Mouse (Mus musculus) left cerebral cortex, adult 11 months (tissue): ENCODE results near the gene Zfp385a.
"Not testable (repeated sequence)": the region's sequence is repeated elsewhere in the genome, so short reads cannot be mapped to it uniquely, and the experiment has no call there.

Experiments
- DNase-seq: peaks from one replicate; pipeline ENCODE4 v3.0.0; 2022; ENCODE audit warnings: low spot score

Zfp385a gene

DNA sequence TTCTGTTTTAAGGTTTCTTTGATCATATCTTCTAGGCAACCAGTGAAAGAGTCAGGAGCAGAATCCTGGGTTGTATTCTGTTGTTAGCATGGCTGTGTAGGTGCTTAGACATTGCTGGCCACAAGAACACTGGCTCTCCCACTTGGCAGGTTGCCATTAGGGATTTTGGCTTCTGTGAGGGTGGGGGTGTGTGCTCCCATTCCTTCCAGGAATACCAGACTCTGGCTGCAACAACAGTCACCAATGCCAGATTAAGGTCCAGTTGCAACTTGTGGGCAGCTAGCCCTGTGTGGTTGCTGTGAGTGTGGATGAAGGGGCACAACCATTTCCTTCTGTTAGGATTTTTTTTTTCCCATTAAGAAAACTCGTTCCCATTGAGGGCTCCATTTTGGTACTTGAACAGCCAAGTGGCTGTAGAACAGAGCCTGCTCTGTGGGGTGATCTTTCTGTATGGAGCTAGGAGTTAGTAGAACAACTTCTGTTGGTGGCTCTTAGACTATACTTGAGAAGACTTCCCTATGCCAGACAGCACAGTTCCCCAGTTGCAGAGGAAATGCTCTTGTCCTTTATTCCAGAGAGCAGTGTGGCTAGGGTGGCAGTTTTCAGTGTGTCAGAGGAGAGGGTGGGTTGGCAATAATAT, 54.0 kb downstream of the Zfp385a start:
- no peak for DNase-seq

DNA sequence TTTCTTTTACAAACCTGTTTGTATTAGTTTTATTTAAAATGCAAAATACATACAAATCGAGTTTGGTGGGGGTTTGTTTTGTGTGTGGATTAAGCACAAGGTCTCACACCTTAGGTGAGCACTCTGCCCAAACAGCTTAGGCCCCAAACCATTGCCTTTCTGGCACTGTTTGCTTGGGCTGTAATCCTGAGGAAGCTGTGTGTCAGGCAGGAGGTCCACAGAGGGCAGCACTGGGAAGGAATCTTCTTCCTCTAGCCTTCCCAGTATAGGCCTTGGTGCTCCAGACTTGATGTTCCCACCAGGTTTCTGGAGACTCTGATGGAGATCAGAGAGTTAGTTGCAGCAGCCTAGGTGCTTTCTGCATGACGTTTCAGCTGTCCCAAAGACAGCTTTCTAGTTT, 55.2 kb downstream of the Zfp385a start:
- DNase-seq: no peak

DNA sequence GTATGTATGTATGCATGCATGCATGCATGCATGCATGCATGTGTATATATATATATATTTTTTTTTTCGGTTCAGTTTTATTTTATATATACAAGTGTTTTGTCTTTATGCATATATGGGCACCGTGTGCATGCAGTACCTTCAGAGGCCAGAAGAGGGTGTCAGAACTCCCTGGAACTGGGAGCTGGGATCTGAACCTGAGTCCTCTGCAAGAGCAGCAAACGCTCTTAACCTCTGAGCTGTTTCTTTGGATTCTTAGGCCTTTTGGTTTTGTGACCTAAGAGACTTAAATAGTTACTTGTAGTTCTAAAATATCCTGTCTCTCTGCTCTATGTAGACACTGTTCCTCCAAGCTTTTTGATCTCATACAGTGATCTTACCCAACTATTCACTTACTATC, 55.8 kb downstream of the Zfp385a start:
- DNase-seq: no peak

DNA sequence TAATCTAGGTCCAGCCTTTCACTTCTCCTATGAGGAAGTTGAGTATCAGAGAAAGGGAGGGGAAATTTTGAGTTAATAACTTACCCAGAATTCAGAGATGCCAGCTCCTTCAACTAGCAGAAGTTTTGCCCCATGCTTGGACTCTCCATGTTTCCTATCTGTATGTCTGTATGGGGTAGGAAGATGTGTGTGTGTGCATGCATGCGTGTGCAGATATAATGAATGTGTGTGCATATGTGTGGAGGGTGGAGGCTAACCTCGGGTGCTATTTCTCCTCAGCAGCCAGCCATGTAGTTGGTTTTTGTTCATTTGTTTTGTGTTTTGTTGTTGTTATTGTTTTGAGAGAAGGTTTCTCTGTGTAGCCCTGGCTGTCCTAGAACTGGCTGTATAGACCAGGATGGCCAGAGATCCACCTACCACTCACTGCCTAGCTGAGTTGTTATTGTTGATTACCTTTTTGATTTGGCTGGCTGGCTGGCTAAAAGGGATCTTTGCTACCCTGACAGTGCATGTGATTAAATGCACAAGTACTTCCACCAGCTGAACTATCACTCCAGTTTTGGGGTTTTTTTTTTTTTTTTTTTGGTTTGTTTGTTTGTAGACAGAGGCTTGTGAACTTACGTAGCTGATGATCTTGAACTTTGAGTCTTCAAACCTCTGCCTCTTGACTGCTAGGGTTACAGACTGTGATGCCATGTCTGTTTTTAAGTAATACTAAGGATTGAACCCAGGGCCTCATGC, 58.3 kb downstream of the Zfp385a start:
- DNase-seq: no peak

DNA sequence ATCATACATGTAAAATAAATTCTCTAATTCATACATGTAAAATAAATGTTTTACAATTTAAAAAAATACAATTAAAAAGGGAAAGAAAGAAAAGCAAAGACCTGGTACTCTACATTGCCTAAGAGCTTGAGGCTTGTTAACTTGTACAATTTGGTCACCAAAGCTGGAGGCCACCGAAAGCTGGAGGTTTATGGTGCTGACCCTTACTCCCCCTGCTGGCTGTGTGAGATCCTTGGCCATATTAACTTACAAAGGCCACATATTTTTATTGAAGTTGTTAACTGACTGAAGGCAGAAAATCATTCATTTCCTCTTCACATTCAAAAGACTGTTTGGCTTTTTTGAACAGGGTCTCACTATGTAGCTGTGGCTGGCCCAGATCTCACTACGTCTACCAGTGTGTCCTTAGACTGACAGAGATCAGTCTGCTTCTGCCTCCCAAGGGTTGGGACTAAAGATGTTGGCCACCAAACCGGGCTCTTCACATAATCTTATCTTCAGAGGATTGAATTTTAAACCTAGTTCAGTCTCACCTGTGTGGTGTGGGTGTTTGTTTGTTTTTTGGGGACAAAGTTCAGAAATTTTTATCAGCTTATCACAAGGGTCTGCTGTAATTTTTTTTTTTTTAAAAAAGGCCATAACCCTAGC, 59.0 kb downstream of the Zfp385a start:
- DNase-seq: no peak

DNA sequence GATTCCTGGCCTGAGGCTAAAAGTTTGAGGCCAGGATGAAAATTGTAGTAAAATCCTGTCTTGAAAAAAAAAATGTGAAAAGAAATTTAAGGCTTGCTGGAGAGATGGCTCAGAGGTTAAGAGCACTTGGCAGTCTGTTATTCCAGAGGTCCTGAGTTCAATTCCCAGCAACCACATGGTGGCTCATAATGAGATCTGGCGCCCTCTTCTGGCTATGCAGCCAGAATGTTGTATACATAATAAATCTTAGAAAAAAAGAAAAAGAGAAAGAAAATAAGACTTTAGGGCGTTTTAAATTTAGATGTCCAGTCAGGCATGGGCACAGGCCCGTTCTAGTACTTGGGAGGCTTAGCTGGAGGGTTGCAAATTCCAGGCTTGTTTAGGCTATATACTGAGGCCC, 60.1 kb downstream of the Zfp385a start:
- DNase-seq: no peak

DNA sequence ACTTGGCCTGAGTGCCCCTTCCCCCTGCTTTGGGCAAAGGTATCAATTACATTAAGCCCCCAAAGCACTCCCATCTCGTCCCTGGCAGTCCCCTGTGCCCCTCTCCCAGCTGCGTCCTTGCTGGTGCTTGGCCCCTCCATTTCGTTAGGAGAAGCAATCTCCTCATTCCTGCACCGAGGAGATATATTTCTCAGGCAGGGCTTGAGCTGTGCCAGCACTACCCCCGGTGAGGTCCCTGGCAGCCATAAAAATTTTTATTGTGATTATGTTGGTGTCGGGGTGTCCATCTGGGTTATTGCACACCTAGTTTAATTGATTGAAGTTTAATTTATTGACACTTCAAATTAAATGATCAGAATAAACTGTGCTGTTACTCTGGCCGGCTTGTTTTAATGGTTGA, 61.9 kb downstream of the Zfp385a start:
- no peak for DNase-seq

DNA sequence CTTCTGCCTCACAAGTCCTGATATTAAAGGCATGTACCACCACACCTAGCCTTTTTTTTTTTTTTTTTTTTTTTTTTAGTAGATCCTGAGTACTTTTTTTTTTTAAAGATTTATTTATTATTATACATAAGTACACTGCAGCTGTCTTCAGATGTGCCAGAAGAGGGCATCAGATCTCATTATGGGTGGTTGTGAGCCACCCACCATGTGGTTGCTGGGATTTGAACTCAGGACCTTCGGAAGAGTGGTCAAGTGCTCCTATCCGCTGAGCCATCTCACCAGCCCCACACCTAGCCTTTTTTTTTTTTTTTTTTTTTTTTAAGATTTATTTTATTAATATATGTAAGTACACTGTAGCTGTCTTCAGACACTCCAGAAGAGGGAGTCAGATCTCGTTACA, 64.0 kb downstream of the Zfp385a start:
- not testable (repeated sequence) for DNase-seq

DNA sequence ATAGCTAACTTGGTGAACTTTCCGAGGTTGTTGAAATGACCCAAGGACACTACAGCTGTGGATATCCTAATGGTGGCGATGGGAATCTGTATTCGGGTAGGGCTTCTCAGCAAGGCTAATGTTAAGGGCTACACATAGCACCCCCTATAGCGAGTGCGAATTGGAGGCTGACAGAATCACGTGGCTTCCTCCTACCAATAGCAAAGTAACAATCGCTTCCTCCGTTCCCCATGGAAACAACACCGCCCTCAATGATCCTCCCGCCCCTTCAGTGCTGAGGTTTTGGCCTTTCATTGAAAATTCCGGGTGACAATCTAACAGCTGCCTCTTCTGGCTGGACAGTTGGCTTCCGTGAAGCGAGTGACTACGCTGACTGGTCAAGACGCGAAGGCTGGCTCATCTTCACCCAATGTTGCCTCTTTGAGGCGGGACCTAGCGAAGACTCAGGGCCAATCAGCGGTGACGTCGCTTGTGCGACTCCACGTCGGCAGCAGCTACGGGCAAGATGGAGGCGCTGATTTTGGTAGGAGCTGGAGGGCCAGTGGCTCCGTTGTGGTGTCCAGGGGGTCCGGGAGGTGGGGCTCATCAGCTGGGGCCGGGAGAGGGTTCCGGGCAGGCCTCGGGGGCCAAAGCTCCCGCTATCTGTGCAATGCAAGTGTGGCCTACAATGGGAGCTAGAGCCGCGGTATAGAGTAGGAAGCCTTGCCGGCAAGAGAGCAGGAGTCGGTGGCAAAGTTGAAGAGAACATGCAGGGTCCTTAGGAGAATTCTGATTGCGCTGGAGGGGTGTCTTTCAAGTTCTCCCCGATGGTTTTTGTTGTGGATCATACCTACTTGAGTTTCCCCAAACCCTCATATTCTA, 67.2 kb downstream of the Zfp385a start, which contains the start of gene Copz1:
Gene Copz1 (plus strand): TSS at position 296 of the 861 bp plus-strand sequence.
- peak; percentile 97 for DNase-seq

DNA sequence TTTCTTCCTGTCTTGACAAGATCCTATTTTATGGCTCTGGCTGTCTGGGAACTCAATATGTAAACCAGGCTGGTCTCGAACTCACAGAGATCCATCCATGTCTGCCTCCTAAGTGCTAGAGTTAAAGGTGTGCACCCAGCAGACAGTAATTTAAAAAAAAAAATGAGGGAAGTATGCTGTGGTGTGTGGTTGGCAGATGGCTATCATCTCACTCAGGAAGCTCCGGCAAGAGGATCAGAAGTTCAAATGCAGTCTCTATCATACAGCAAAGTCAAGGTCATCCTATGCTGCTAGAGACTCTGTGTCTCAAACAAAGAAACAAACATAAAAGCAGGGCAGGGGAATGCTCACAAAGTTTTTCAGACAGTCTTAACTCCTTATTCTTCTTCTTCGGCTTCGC, 71.0 kb downstream of the Zfp385a start:
- no peak for DNase-seq

DNA sequence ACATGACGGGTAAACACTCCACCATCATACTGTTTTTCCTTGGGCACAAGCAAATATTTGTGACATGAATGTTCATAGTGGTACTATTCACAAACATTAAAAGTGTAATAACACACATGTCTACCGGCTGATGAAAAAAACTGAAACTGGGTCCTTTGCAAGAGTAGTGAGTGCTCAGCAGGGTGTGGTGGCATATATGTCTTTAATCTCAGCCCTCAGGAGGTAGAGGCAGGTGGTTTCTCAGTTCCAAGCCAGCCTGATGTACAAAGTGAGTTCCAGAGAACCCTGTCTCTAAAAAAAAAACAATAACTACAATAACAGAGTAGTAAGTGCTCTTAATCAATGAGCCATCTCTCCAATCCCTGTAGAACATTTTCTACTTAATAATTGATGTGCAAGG, 75.1 kb downstream of the Zfp385a start:
- no peak for DNase-seq
